Mouse (Mus musculus) urinary bladder, postnatal 25 days (tissue): Measurements from ENCODE around the gene Herc2.

Experiments used
- DNase-seq: peaks from one replicate; pipeline ENCODE4 v3.0.0; 2022; ENCODE audit warnings: low spot score

Herc2 gene

GRCm38 (mm10) chr7:56066634-56067033, 16.6 kb downstream of the Herc2 start:
- DNase-seq: no peak

- no peak for DNase-seq
Observed at GRCm38 (mm10) chr7:56071724-56072123, 21.7 kb downstream of the Herc2 start.

- DNase-seq: no peak
Observed at GRCm38 (mm10) chr7:56083034-56083433, 33.0 kb downstream of the Herc2 start.

- DNase-seq: no peak
Observed at GRCm38 (mm10) chr7:56089097-56089496, 39.1 kb downstream of the Herc2 start.

GRCm38 (mm10) chr7:56091445-56091844, 41.4 kb downstream of the Herc2 start:
- no peak for DNase-seq

- DNase-seq: no peak
Observed at GRCm38 (mm10) chr7:56102293-56102847, 52.4 kb downstream of the Herc2 start.

GRCm38 (mm10) chr7:56112999-56113398, 63.0 kb downstream of the Herc2 start:
- no peak for DNase-seq

- DNase-seq: no peak
Observed at GRCm38 (mm10) chr7:56114148-56114547, 64.2 kb downstream of the Herc2 start.

GRCm38 (mm10) chr7:56120968-56121367, 71.0 kb downstream of the Herc2 start:
- no peak for DNase-seq

GRCm38 (mm10) chr7:56121425-56121824, 71.4 kb downstream of the Herc2 start:
- DNase-seq: no peak

GRCm38 (mm10) chr7:56128080-56128479, 78.1 kb downstream of the Herc2 start:
- DNase-seq: no peak

- no peak for DNase-seq
Observed at GRCm38 (mm10) chr7:56129577-56129976, 79.6 kb downstream of the Herc2 start.

GRCm38 (mm10) chr7:56131548-56131947, 81.6 kb downstream of the Herc2 start:
- DNase-seq: no peak

GRCm38 (mm10) chr7:56138706-56139105, 88.7 kb downstream of the Herc2 start:
- DNase-seq: no peak

GRCm38 (mm10) chr7:56146424-56146823, 96.4 kb downstream of the Herc2 start:
- DNase-seq: no peak

- no peak for DNase-seq
Observed at GRCm38 (mm10) chr7:56148925-56149324, 98.9 kb downstream of the Herc2 start.

- no peak for DNase-seq
Observed at GRCm38 (mm10) chr7:56151885-56152676, 102.1 kb downstream of the Herc2 start.

- DNase-seq: no peak
Observed at GRCm38 (mm10) chr7:56153161-56153560, 103.2 kb downstream of the Herc2 start.

GRCm38 (mm10) chr7:56153625-56154024, 103.6 kb downstream of the Herc2 start:
- DNase-seq: no peak

GRCm38 (mm10) chr7:56163316-56163715, 113.3 kb downstream of the Herc2 start:
- DNase-seq: no peak

GRCm38 (mm10) chr7:56168713-56169112, 118.7 kb downstream of the Herc2 start:
- DNase-seq: no peak

GRCm38 (mm10) chr7:56177371-56177770, 127.4 kb downstream of the Herc2 start:
- no peak for DNase-seq

GRCm38 (mm10) chr7:56191041-56191440, 141.0 kb downstream of the Herc2 start:
- no peak for DNase-seq

- DNase-seq: no peak
Observed at GRCm38 (mm10) chr7:56191661-56192060, 141.7 kb downstream of the Herc2 start.
